Mouse (Mus musculus): ENCODE measurements around the gene Trim6. TPM values are rescaled to one million over a fixed set of nuclear protein-coding genes. Genes with fewer than 3 reads are reported as not detected.
"Not testable (repeated sequence)": the region's sequence is repeated elsewhere in the genome, so short reads cannot be mapped to it uniquely, and the experiment has no call there.

The Trim6 gene
- polyA plus RNA-seq, 1 experiment from 2014 or later, result 0.89 TPM

GRCm38 (mm10) chr7:104206197-104206596 lies 12.4 kb upstream of the Trim6 start:
- ATAC-seq (ENCODE audit: insufficient read depth, low FRiP score), result no peak
- Histone ChIP-seq H3K4me2 (ENCODE audit: low read depth, low read length) (no peak overlapping the region), H3K4me1 (ENCODE audit: control insufficient read depth, insufficient read depth, low read length) (no peaks in the 10 kb centered on the region), H3K27ac (ENCODE audit: low read length) (no peak overlapping the region), H3K4me3 (replicated peaks; ENCODE audit: low read length) (no peak overlapping the region), H3K36me3 (ENCODE audit: control insufficient read depth, insufficient read depth, low read length) (no peaks in the 10 kb centered on the region), H3K9ac (ENCODE audit: low read length) (no peak overlapping the region), H3K9me3 (replicated peaks; ENCODE audit: control insufficient read depth, low read length) (no peaks in the 10 kb centered on the region), H3K27me3 (ENCODE audit: control insufficient read depth, insufficient read depth, low read length) (no peaks in the 10 kb centered on the region)
- WGBS, result 90% methylated on average over 7 of the region's 7 CpGs

GRCm38 (mm10) chr7:104216011-104216535 lies 2.5 kb upstream of the Trim6 start:
- no peak overlapping the region for H3K9ac ChIP-seq (ENCODE audit: low read length)
- H3K27ac ChIP-seq (ENCODE audit: low read length), result no peak overlapping the region
- H3K4me3 ChIP-seq (replicated peaks; ENCODE audit: low read length), result no peak overlapping the region
- ATAC-seq (ENCODE audit: insufficient read depth, low FRiP score), result no peak
- WGBS, result 75% methylated on average over 1 of the region's 1 CpGs
- no peaks in the 10 kb centered on the region for H3K36me3 ChIP-seq (ENCODE audit: control insufficient read depth, insufficient read depth, low read length)
- no peaks in the 10 kb centered on the region for H3K9me3 ChIP-seq (replicated peaks; ENCODE audit: control insufficient read depth, low read length)
- H3K4me1 ChIP-seq (ENCODE audit: control insufficient read depth, insufficient read depth, low read length), result peaks cover 4% of the 10 kb centered on the region; the same call in 1 of the 2 replicates
- H3K4me2 ChIP-seq (ENCODE audit: low read depth, low read length), result no peak overlapping the region
- H3K27me3 ChIP-seq (ENCODE audit: control insufficient read depth, insufficient read depth, low read length), result no peaks in the 10 kb centered on the region

- H3K4me1 ChIP-seq (ENCODE audit: control insufficient read depth, insufficient read depth, low read length), result peaks cover 4% of the 10 kb centered on the region; the same call in 1 of the 2 replicates
- H3K36me3 ChIP-seq (ENCODE audit: control insufficient read depth, insufficient read depth, low read length), result no peaks in the 10 kb centered on the region
- 68% methylated on average over 2 of the region's 2 CpGs for whole genome bisulfite sequencing
- no peak overlapping the region for H3K27ac ChIP-seq (ENCODE audit: low read length)
- no peak overlapping the region for H3K9ac ChIP-seq (ENCODE audit: low read length)
- no peak overlapping the region for H3K4me2 ChIP-seq (ENCODE audit: low read depth, low read length)
- H3K27me3 ChIP-seq (ENCODE audit: control insufficient read depth, insufficient read depth, low read length), result no peaks in the 10 kb centered on the region
- H3K4me3 ChIP-seq (replicated peaks; ENCODE audit: low read length), result no peak overlapping the region
- 0 out of 2 replicates have a peak, but pooled peaks have one; percentile 30 for ATAC-seq (ENCODE audit: insufficient read depth, low FRiP score)
- H3K9me3 ChIP-seq (replicated peaks; ENCODE audit: control insufficient read depth, low read length), result no peaks in the 10 kb centered on the region
These were observed 712 bp upstream of the Trim6 start for GRCm38 (mm10) chr7:104217881-104218280.

- Histone ChIP-seq H3K9me3 (replicated peaks; ENCODE audit: control insufficient read depth, low read length) (no peaks in the 10 kb centered on the region), H3K4me3 (replicated peaks; ENCODE audit: low read length) (no peak overlapping the region), H3K4me2 (ENCODE audit: low read depth, low read length) (no peak overlapping the region), H3K27me3 (ENCODE audit: control insufficient read depth, insufficient read depth, low read length) (no peaks in the 10 kb centered on the region), H3K9ac (ENCODE audit: low read length) (no peak overlapping the region), H3K27ac (ENCODE audit: low read length) (no peak overlapping the region), H3K36me3 (ENCODE audit: control insufficient read depth, insufficient read depth, low read length) (no peaks in the 10 kb centered on the region), H3K4me1 (ENCODE audit: control insufficient read depth, insufficient read depth, low read length) (no peaks in the 10 kb centered on the region)
- 36% methylated on average over 2 of the region's 2 CpGs for WGBS
- ATAC-seq (ENCODE audit: insufficient read depth, low FRiP score), result no peak
These were observed 12.6 kb downstream of the Trim6 start for GRCm38 (mm10) chr7:104231203-104231602.

- Histone ChIP-seq H3K9ac (ENCODE audit: low read length) (no peak overlapping the region), H3K4me1 (ENCODE audit: control insufficient read depth, insufficient read depth, low read length) (no peaks in the 10 kb centered on the region), H3K27me3 (ENCODE audit: control insufficient read depth, insufficient read depth, low read length) (no peaks in the 10 kb centered on the region), H3K27ac (ENCODE audit: low read length) (no peak overlapping the region), H3K9me3 (replicated peaks; ENCODE audit: control insufficient read depth, low read length) (no peaks in the 10 kb centered on the region), H3K4me3 (replicated peaks; ENCODE audit: low read length) (no peak overlapping the region), H3K36me3 (ENCODE audit: control insufficient read depth, insufficient read depth, low read length) (no peaks in the 10 kb centered on the region), H3K4me2 (ENCODE audit: low read depth, low read length) (no peak overlapping the region)
- ATAC-seq (ENCODE audit: insufficient read depth, low FRiP score), result no peak
These were observed 22.3 kb downstream of the Trim6 start for GRCm38 (mm10) chr7:104240857-104241256.

- Histone ChIP-seq H3K27ac (ENCODE audit: low read length) (no peak overlapping the region), H3K4me2 (ENCODE audit: low read depth, low read length) (peak overlapping the region; percentile 59; the same call in 1 of the 2 replicates), H3K9ac (ENCODE audit: low read length) (no peak overlapping the region), H3K36me3 (ENCODE audit: control insufficient read depth, insufficient read depth, low read length) (no peaks in the 10 kb centered on the region), H3K4me3 (replicated peaks; ENCODE audit: low read length) (no peak overlapping the region), H3K9me3 (replicated peaks; ENCODE audit: control insufficient read depth, low read length) (no peaks in the 10 kb centered on the region), H3K4me1 (ENCODE audit: control insufficient read depth, insufficient read depth, low read length) (no peaks in the 10 kb centered on the region), H3K27me3 (ENCODE audit: control insufficient read depth, insufficient read depth, low read length) (no peaks in the 10 kb centered on the region)
- ATAC-seq (ENCODE audit: insufficient read depth, low FRiP score), result no peak
- WGBS, result 69% methylated on average over 1 of the region's 1 CpGs
These were observed 25.0 kb downstream of the Trim6 start for GRCm38 (mm10) chr7:104243616-104244015.

- peak within 1 kb of the TSS; percentile 76 for H3K9ac ChIP-seq (ENCODE audit: low read length)
- H3K4me2 ChIP-seq (ENCODE audit: low read depth, low read length), result peak within 1 kb of the TSS; percentile 59
- peak; percentile 87 for ATAC-seq (ENCODE audit: insufficient read depth, low FRiP score)
- WGBS, result 5% methylated on average over 13 of the region's 13 CpGs
- H3K36me3 ChIP-seq (ENCODE audit: control insufficient read depth, insufficient read depth, low read length), result no peaks in the 10 kb centered on the region
- H3K4me1 ChIP-seq (ENCODE audit: control insufficient read depth, insufficient read depth, low read length), result no peaks in the 10 kb centered on the region
- H3K27me3 ChIP-seq (ENCODE audit: control insufficient read depth, insufficient read depth, low read length), result no peaks in the 10 kb centered on the region
- H3K27ac ChIP-seq (ENCODE audit: low read length), result peak within 1 kb of the TSS; percentile 31
- H3K9me3 ChIP-seq (replicated peaks; ENCODE audit: control insufficient read depth, low read length), result no peaks in the 10 kb centered on the region
- peak within 1 kb of the TSS; percentile 61 for H3K4me3 ChIP-seq (replicated peaks; ENCODE audit: low read length)
These were observed 25.9 kb downstream of the Trim6 start, which contains the start of gene Trim34a for GRCm38 (mm10) chr7:104244287-104245181. Gene Trim34a, plus strand, starts transcription at chr7:104244457.

GRCm38 (mm10) chr7:104260380-104260779 lies 41.8 kb downstream of the Trim6 start:
- not testable (repeated sequence) for H3K4me2 ChIP-seq (ENCODE audit: low read depth, low read length); H3K4me1 ChIP-seq (ENCODE audit: control insufficient read depth, insufficient read depth, low read length); H3K36me3 ChIP-seq (ENCODE audit: control insufficient read depth, insufficient read depth, low read length); H3K9me3 ChIP-seq (replicated peaks; ENCODE audit: control insufficient read depth, low read length); H3K9ac ChIP-seq (ENCODE audit: low read length); ATAC-seq (ENCODE audit: insufficient read depth, low FRiP score); H3K27me3 ChIP-seq (ENCODE audit: control insufficient read depth, insufficient read depth, low read length); H3K27ac ChIP-seq (ENCODE audit: low read length); H3K4me3 ChIP-seq (replicated peaks; ENCODE audit: low read length)
- WGBS, result 86% methylated on average over 4 of the region's 4 CpGs

- H3K27me3 ChIP-seq (ENCODE audit: control insufficient read depth, insufficient read depth, low read length); ATAC-seq (ENCODE audit: insufficient read depth, low FRiP score); H3K4me1 ChIP-seq (ENCODE audit: control insufficient read depth, insufficient read depth, low read length); H3K36me3 ChIP-seq (ENCODE audit: control insufficient read depth, insufficient read depth, low read length); H3K9me3 ChIP-seq (replicated peaks; ENCODE audit: control insufficient read depth, low read length); H3K27ac ChIP-seq (ENCODE audit: low read length); H3K4me3 ChIP-seq (replicated peaks; ENCODE audit: low read length); H3K9ac ChIP-seq (ENCODE audit: low read length); H3K4me2 ChIP-seq (ENCODE audit: low read depth, low read length): not testable (repeated sequence)
- WGBS, result 78% methylated on average over 3 of the region's 5 CpGs
These were observed 46.7 kb downstream of the Trim6 start for GRCm38 (mm10) chr7:104265335-104265734.
